Mouse (Mus musculus) midbrain, embryonic 15.5 days (tissue): ENCODE results near the gene Wscd1. TPM values are rescaled to one million over a fixed set of nuclear protein-coding genes. Genes with fewer than 3 reads are reported as not detected.

Experiments
- ATAC-seq: fragments of 200-750 bp; cut with Nextera tagmentation; replicated peaks from 2 replicates; pipeline ENCODE4 v1.8.0; 2017; ENCODE audit warnings: moderate TSS enrichment
- H3K27ac ChIP-seq: fragments of 300-500 bp; sonication (generic); 2 replicates; pipeline ENCODE4 v1.5.1; 2015; ENCODE audit warnings: mild to moderate bottlenecking, inconsistent platforms
- H3K27me3 ChIP-seq: fragments of 300-500 bp; sonication (generic); replicated peaks from 2 replicates; pipeline ENCODE4 v1.6.1; 2015; ENCODE audit warnings: inconsistent platforms
- H3K36me3 ChIP-seq: fragments of 300-500 bp; sonication (generic); replicated peaks from 2 replicates; pipeline ENCODE4 v1.6.1; 2015; ENCODE audit warnings: inconsistent platforms
- H3K4me1 ChIP-seq: fragments of 300-500 bp; sonication (generic); 2 replicates; pipeline ENCODE4 v1.6.1; 2015; ENCODE audit warnings: inconsistent platforms
- H3K4me2 ChIP-seq: fragments of 300-500 bp; sonication (generic); 2 replicates; pipeline ENCODE4 v1.6.1; 2015; ENCODE audit warnings: inconsistent platforms, mild to moderate bottlenecking, moderate library complexity
- H3K4me3 ChIP-seq: fragments of 300-500 bp; sonication (generic); 2 replicates; pipeline ENCODE4 v1.5.1; 2015; ENCODE audit warnings: mild to moderate bottlenecking, inconsistent platforms
- H3K9ac ChIP-seq: fragments of 300-500 bp; sonication (generic); 2 replicates; pipeline ENCODE4 v1.6.1; 2015; ENCODE audit warnings: mild to moderate bottlenecking, inconsistent platforms
- H3K9me3 ChIP-seq: fragments of 300-500 bp; sonication (generic); 2 replicates; pipeline ENCODE4 v1.6.1; 2016; ENCODE audit warnings: inconsistent platforms
- WGBS: fragments of 180-500 bp; shearing (Covaris S2); methylation state at CpG from one replicate; pipeline ENCODE4 v1.1.7; 2015; ENCODE audit warnings: mixed read lengths; 5-methylcytosine and 5-hydroxymethylcytosine counted together
- polyA plus RNA-seq: library from polyadenylated mRNA; unstranded; fragments of >200 nt; fragmentation: Nextera tagmentation; extraction: Ambion mirVana; gene quantifications from 2 replicates; pipeline ENCODE4 v1.2.1, GENCODE M21; 2015

The Wscd1 gene
- polyA plus RNA-seq, 1 experiment from 2014 or later: 86.4 TPM

- Histone ChIP-seq H3K4me2 (no peak overlapping the region), H3K9me3 (no peaks in the 10 kb centered on the region), H3K36me3 (0 out of 2 replicates have a peak, but pooled peaks cover 3% of the 10 kb centered on the region), H3K4me1 (peaks cover 84% of the 10 kb centered on the region), H3K27ac (peak overlapping the region; percentile 32), H3K9ac (no peak overlapping the region), H3K27me3 (no peaks in the 10 kb centered on the region), H3K4me3 (no peak overlapping the region)
- WGBS: 21% methylated on average over 3 of the region's 3 CpGs
- ATAC-seq: no peak
Observed at GRCm38 (mm10) chr11:71756325-71756724, 6.6 kb downstream of the Wscd1 start.

GRCm38 (mm10) chr11:71758211-71759110 is 8.7 kb downstream of the Wscd1 start:
- Histone ChIP-seq H3K4me3 (no peak overlapping the region), H3K9ac (no peak overlapping the region), H3K9me3 (no peaks in the 10 kb centered on the region), H3K36me3 (0 out of 2 replicates have a peak, but pooled peaks cover 3% of the 10 kb centered on the region), H3K27me3 (no peaks in the 10 kb centered on the region), H3K27ac (peak overlapping the region; percentile 81), H3K4me1 (peaks cover 85% of the 10 kb centered on the region), H3K4me2 (peak overlapping the region; percentile 23; the same call in 1 of the 2 replicates)
- ATAC-seq: peak; percentile 85
- 14% methylated on average over 21 of the region's 21 CpGs for WGBS

GRCm38 (mm10) chr11:71760991-71761390 is 11.3 kb downstream of the Wscd1 start:
- ATAC-seq: no peak
- Histone ChIP-seq H3K4me2 (no peak overlapping the region), H3K4me3 (no peak overlapping the region), H3K27me3 (no peaks in the 10 kb centered on the region), H3K36me3 (0 out of 2 replicates have a peak, but pooled peaks cover 3% of the 10 kb centered on the region), H3K4me1 (peaks cover 76% of the 10 kb centered on the region), H3K9me3 (no peaks in the 10 kb centered on the region), H3K9ac (no peak overlapping the region), H3K27ac (peak overlapping the region; percentile 5; the same call in 1 of the 2 replicates)
- WGBS: 85% methylated on average over 9 of the region's 9 CpGs

- peak; percentile 53; the same call in 1 of the 2 replicates for ATAC-seq
- H3K27me3 ChIP-seq: no peaks in the 10 kb centered on the region
- peaks cover 57% of the 10 kb centered on the region for H3K4me1 ChIP-seq
- H3K9me3 ChIP-seq: no peaks in the 10 kb centered on the region
- WGBS: 10% methylated on average over 5 of the region's 5 CpGs
- no peak overlapping the region for H3K4me3 ChIP-seq
- H3K9ac ChIP-seq: no peak overlapping the region
- H3K36me3 ChIP-seq: 0 out of 2 replicates have a peak, but pooled peaks cover 7% of the 10 kb centered on the region
- H3K4me2 ChIP-seq: no peak overlapping the region
- peak overlapping the region; percentile 58 for H3K27ac ChIP-seq
Observed at GRCm38 (mm10) chr11:71763154-71763553, 13.4 kb downstream of the Wscd1 start.

GRCm38 (mm10) chr11:71763651-71764275 is 14.0 kb downstream of the Wscd1 start:
- peaks cover 51% of the 10 kb centered on the region for H3K4me1 ChIP-seq
- 25% methylated on average over 5 of the region's 5 CpGs for WGBS
- no peak overlapping the region for H3K4me2 ChIP-seq
- H3K4me3 ChIP-seq: no peak overlapping the region
- ATAC-seq: no peak; the same call in 1 of the 2 replicates
- no peaks in the 10 kb centered on the region for H3K27me3 ChIP-seq
- H3K36me3 ChIP-seq: peaks cover 7% of the 10 kb centered on the region; the same call in 1 of the 2 replicates
- peak overlapping the region; percentile 58 for H3K27ac ChIP-seq
- 0 out of 2 replicates have a peak overlapping the region, but pooled peaks have one; percentile 8 for H3K9ac ChIP-seq
- no peaks in the 10 kb centered on the region for H3K9me3 ChIP-seq

- H3K4me3 ChIP-seq: no peak overlapping the region
- H3K4me2 ChIP-seq: no peak overlapping the region
- ATAC-seq: no peak
- 0 out of 2 replicates have a peak overlapping the region, but pooled peaks have one; percentile 58 for H3K27ac ChIP-seq
- no peak overlapping the region for H3K9ac ChIP-seq
- no peaks in the 10 kb centered on the region for H3K9me3 ChIP-seq
- H3K27me3 ChIP-seq: no peaks in the 10 kb centered on the region
- 78% methylated on average over 2 of the region's 2 CpGs for whole genome bisulfite sequencing
- peaks cover 41% of the 10 kb centered on the region for H3K4me1 ChIP-seq
- peaks cover 7% of the 10 kb centered on the region; the same call in 1 of the 2 replicates for H3K36me3 ChIP-seq
Observed at GRCm38 (mm10) chr11:71764743-71765142, 15.0 kb downstream of the Wscd1 start.

GRCm38 (mm10) chr11:71765335-71765734 is 15.6 kb downstream of the Wscd1 start:
- no peak overlapping the region for H3K4me2 ChIP-seq
- no peaks in the 10 kb centered on the region for H3K27me3 ChIP-seq
- H3K36me3 ChIP-seq: peaks cover 5% of the 10 kb centered on the region; the same call in 1 of the 2 replicates
- peaks cover 35% of the 10 kb centered on the region for H3K4me1 ChIP-seq
- no peak overlapping the region for H3K9ac ChIP-seq
- H3K4me3 ChIP-seq: no peak overlapping the region
- WGBS: 67% methylated on average over 6 of the region's 6 CpGs
- H3K9me3 ChIP-seq: no peaks in the 10 kb centered on the region
- H3K27ac ChIP-seq: no peak overlapping the region
- no peak for ATAC-seq

- 93% methylated on average over 1 of the region's 1 CpGs for WGBS
- H3K27me3 ChIP-seq: no peaks in the 10 kb centered on the region
- H3K36me3 ChIP-seq: peaks cover 5% of the 10 kb centered on the region; the same call in 1 of the 2 replicates
- no peak overlapping the region for H3K4me2 ChIP-seq
- peaks cover 34% of the 10 kb centered on the region for H3K4me1 ChIP-seq
- ATAC-seq: no peak
- no peaks in the 10 kb centered on the region for H3K9me3 ChIP-seq
- no peak overlapping the region for H3K27ac ChIP-seq
- no peak overlapping the region for H3K9ac ChIP-seq
- H3K4me3 ChIP-seq: no peak overlapping the region
Observed at GRCm38 (mm10) chr11:71766380-71766779, 16.7 kb downstream of the Wscd1 start.

GRCm38 (mm10) chr11:71767726-71768125 is 18.0 kb downstream of the Wscd1 start:
- no peak for ATAC-seq
- Histone ChIP-seq H3K4me2 (no peak overlapping the region), H3K27me3 (no peaks in the 10 kb centered on the region), H3K4me1 (peaks cover 34% of the 10 kb centered on the region), H3K9me3 (no peaks in the 10 kb centered on the region), H3K27ac (no peak overlapping the region), H3K4me3 (no peak overlapping the region), H3K9ac (no peak overlapping the region), H3K36me3 (peaks cover 5% of the 10 kb centered on the region; the same call in 1 of the 2 replicates)
- 63% methylated on average over 3 of the region's 3 CpGs for whole genome bisulfite sequencing

GRCm38 (mm10) chr11:71769744-71770143 is 20.0 kb downstream of the Wscd1 start:
- Histone ChIP-seq H3K36me3 (peaks cover 5% of the 10 kb centered on the region; the same call in 1 of the 2 replicates), H3K9me3 (no peaks in the 10 kb centered on the region), H3K4me1 (peaks cover 37% of the 10 kb centered on the region), H3K27ac (no peak overlapping the region), H3K27me3 (no peaks in the 10 kb centered on the region), H3K4me3 (no peak overlapping the region), H3K4me2 (no peak overlapping the region), H3K9ac (no peak overlapping the region)
- ATAC-seq: no peak
- WGBS: 71% methylated on average over 8 of the region's 8 CpGs

GRCm38 (mm10) chr11:71770479-71770878 is 20.8 kb downstream of the Wscd1 start:
- peaks cover 29% of the 10 kb centered on the region for H3K4me1 ChIP-seq
- H3K36me3 ChIP-seq: peaks cover 5% of the 10 kb centered on the region; the same call in 1 of the 2 replicates

GRCm38 (mm10) chr11:71771074-71771473 is 21.4 kb downstream of the Wscd1 start:
- Histone ChIP-seq H3K4me3 (no peak overlapping the region), H3K36me3 (peaks cover 5% of the 10 kb centered on the region; the same call in 1 of the 2 replicates), H3K27me3 (no peaks in the 10 kb centered on the region), H3K27ac (no peak overlapping the region), H3K9me3 (no peaks in the 10 kb centered on the region), H3K9ac (no peak overlapping the region), H3K4me1 (peaks cover 28% of the 10 kb centered on the region), H3K4me2 (no peak overlapping the region)
- ATAC-seq: no peak
- 85% methylated on average over 7 of the region's 7 CpGs for WGBS

More at GRCm38 (mm10) chr11:71770479-71770878, 20.8 kb downstream of the Wscd1 start:
- Histone ChIP-seq H3K27ac (no peak overlapping the region), H3K27me3 (no peaks in the 10 kb centered on the region), H3K9ac (no peak overlapping the region), H3K4me3 (no peak overlapping the region), H3K4me2 (no peak overlapping the region), H3K9me3 (no peaks in the 10 kb centered on the region)
- ATAC-seq: no peak
- 49% methylated on average over 2 of the region's 2 CpGs for WGBS
